ENCODE assay signal across 18 mouse cellular contexts in genomic region chr12:71337896-71338463, GRCm38 (mm10). TPM values are rescaled to one million over a fixed set of nuclear protein-coding genes. Genes with fewer than 3 reads are reported as not detected.
DNase-seq lines count a peak whose midpoint lies in the region; ATAC-seq lines count a peak whose summit lies in the region.
"Had no signal": no experiment of that assay in that cellular context is flagged by ENCODE, and none has a peak within 500 bp of the region (broad histone marks: within the 10 kb centered on the region; RNA-seq: fewer than 3 reads in every experiment).

No protein-coding gene starts in this region.

- no peak overlapping the region for H3K27ac ChIP-seq in lung, embryonic 15.5 days
- H3K27ac ChIP-seq in hindbrain, embryonic 13.5 days = peak overlapping the region; percentile 66
- no peak overlapping the region for H3K27ac ChIP-seq in midbrain, embryonic 15.5 days
- H3K27ac ChIP-seq in forebrain, embryonic 13.5 days = no peak overlapping the region
- H3K27ac ChIP-seq: embryonic facial prominence, embryonic 13.5 days; stomach, embryonic 15.5 days had no signal

- no peaks in the 10 kb centered on the region for H3K9me3 ChIP-seq in lung, embryonic 15.5 days
- no peaks in the 10 kb centered on the region for H3K9me3 ChIP-seq in hindbrain, embryonic 13.5 days
- H3K9me3 ChIP-seq in midbrain, embryonic 15.5 days = no peaks in the 10 kb centered on the region
- H3K9me3 ChIP-seq in forebrain, embryonic 13.5 days (replicated peaks) = no peaks in the 10 kb centered on the region
- H3K9me3 ChIP-seq: embryonic facial prominence, embryonic 13.5 days; G1E; heart, embryonic 10.5 days; stomach, embryonic 15.5 days had no signal

- H3K9ac ChIP-seq in lung, embryonic 15.5 days = no peak overlapping the region
- H3K9ac ChIP-seq in hindbrain, embryonic 13.5 days = no peak overlapping the region
- no peak overlapping the region for H3K9ac ChIP-seq in midbrain, embryonic 15.5 days
- H3K9ac ChIP-seq in forebrain, embryonic 13.5 days = no peak overlapping the region
- H3K9ac ChIP-seq: embryonic facial prominence, embryonic 13.5 days; liver, postnatal 0 days; stomach, embryonic 15.5 days had no signal

- peak; percentile 55; the same call in 1 of the 2 replicates for ATAC-seq in lung, embryonic 15.5 days (ENCODE audit: borderline replicate concordance, extremely low read depth, low FRiP score, low TSS enrichment)
- peak; percentile 55 for ATAC-seq in hindbrain, embryonic 13.5 days (ENCODE audit: low FRiP score)
- ATAC-seq in midbrain, embryonic 15.5 days (replicated peaks) = 0 out of 2 replicates have a peak, but pooled peaks have one; percentile 33
- ATAC-seq in forebrain, embryonic 13.5 days = no peak
- ATAC-seq: CD4-positive, CD25-positive, alpha-beta regulatory T cell, adult 4 months; intestine, postnatal 0 days; liver, postnatal 0 days had no signal

- H3K4me2 ChIP-seq in lung, embryonic 15.5 days = no peak overlapping the region
- no peak overlapping the region for H3K4me2 ChIP-seq in hindbrain, embryonic 13.5 days
- no peak overlapping the region for H3K4me2 ChIP-seq in midbrain, embryonic 15.5 days
- no peak overlapping the region for H3K4me2 ChIP-seq in forebrain, embryonic 13.5 days
- H3K4me2 ChIP-seq: embryonic facial prominence, embryonic 13.5 days; stomach, embryonic 15.5 days had no signal

- no peaks in the 10 kb centered on the region for H3K27me3 ChIP-seq in lung, embryonic 15.5 days
- no peaks in the 10 kb centered on the region for H3K27me3 ChIP-seq in hindbrain, embryonic 13.5 days
- no peaks in the 10 kb centered on the region for H3K27me3 ChIP-seq in midbrain, embryonic 15.5 days (replicated peaks)
- H3K27me3 ChIP-seq in forebrain, embryonic 13.5 days = 0 out of 2 replicates have a peak, but pooled peaks cover 4% of the 10 kb centered on the region
- H3K27me3 ChIP-seq: embryonic facial prominence, embryonic 13.5 days; stomach, embryonic 15.5 days had no signal

- H3K36me3 ChIP-seq in lung, embryonic 15.5 days = no peaks in the 10 kb centered on the region
- H3K36me3 ChIP-seq in hindbrain, embryonic 13.5 days = no peaks in the 10 kb centered on the region
- no peaks in the 10 kb centered on the region for H3K36me3 ChIP-seq in midbrain, embryonic 15.5 days (replicated peaks)
- H3K36me3 ChIP-seq in forebrain, embryonic 13.5 days (ENCODE audit: poor library complexity, severe bottlenecking) = no peaks in the 10 kb centered on the region
- H3K36me3 ChIP-seq: embryonic facial prominence, embryonic 13.5 days; G1E; heart, embryonic 10.5 days; stomach, embryonic 15.5 days had no signal

- peak; percentile 42 for DNase-seq in embryo, embryonic 10.5 days (ENCODE audit: low spot score)
- no peak for DNase-seq in embryo, embryonic 10 days (ENCODE audit: low spot score)
- DNase-seq in lung, postnatal 14 days = no peak
- DNase-seq in thymus, adult 18-20 months = no peak
- DNase-seq: cerebellum, postnatal 14 days; liver; liver, postnatal 0 days had no signal

- no peak overlapping the region for H3K4me3 ChIP-seq in lung, embryonic 15.5 days
- H3K4me3 ChIP-seq in hindbrain, embryonic 13.5 days = no peak overlapping the region
- no peak overlapping the region for H3K4me3 ChIP-seq in midbrain, embryonic 15.5 days
- H3K4me3 ChIP-seq in forebrain, embryonic 13.5 days = no peak overlapping the region
- H3K4me3 ChIP-seq: embryonic facial prominence, embryonic 13.5 days; myocyte; stomach, embryonic 15.5 days had no signal

- 29% methylated on average over 6 of the region's 6 CpGs for WGBS in lung, embryonic 15.5 days
- WGBS in hindbrain, embryonic 13.5 days = 36% methylated on average over 6 of the region's 6 CpGs
- 47% methylated on average over 6 of the region's 6 CpGs for WGBS in midbrain, embryonic 15.5 days
- WGBS in forebrain, embryonic 13.5 days = 76% methylated on average over 6 of the region's 6 CpGs

- H3K4me1 ChIP-seq in lung, embryonic 15.5 days = peaks cover 44% of the 10 kb centered on the region
- H3K4me1 ChIP-seq in hindbrain, embryonic 13.5 days (replicated peaks) = peaks cover 51% of the 10 kb centered on the region
- peaks cover 14% of the 10 kb centered on the region for H3K4me1 ChIP-seq in midbrain, embryonic 15.5 days
- peaks cover 36% of the 10 kb centered on the region for H3K4me1 ChIP-seq in forebrain, embryonic 13.5 days
- H3K4me1 ChIP-seq: stomach, embryonic 15.5 days had no signal

RNA-seq across cellular contexts. Expression of gene Dact1, which starts 28.3 kb away (rescaled TPM):
- 9.6 and 10.2 TPM in 2 replicates for polyA plus RNA-seq in lung, embryonic 15.5 days (2015; fragmentation: Nextera tagmentation; extraction: Ambion mirVana)
- polyA plus RNA-seq in hindbrain, embryonic 13.5 days (2015; fragmentation: Nextera tagmentation; extraction: Ambion mirVana) = 32.8 and 38.2 TPM in 2 replicates
- 36.5 and 37.8 TPM in 2 replicates for polyA plus RNA-seq in midbrain, embryonic 15.5 days (2015; fragmentation: Nextera tagmentation; extraction: Ambion mirVana)
- polyA plus RNA-seq in forebrain, embryonic 13.5 days (2015; fragmentation: Nextera tagmentation; extraction: Ambion mirVana) = 22.4 and 26.0 TPM in 2 replicates
- polyA plus RNA-seq: CD4-positive, CD25-positive, alpha-beta regulatory T cell, adult 4 months had no signal
